Mouse (Mus musculus): ENCODE measurements around the gene Habp2.

The Habp2 gene

GRCm38 (mm10) chr19:56286866-56287265 lies at the start of gene Habp2:
TSS of gene Habp2 (plus strand) at chr19:56287137.
- peak; percentile 52 to 70 for DNase-seq

GRCm38 (mm10) chr19:56238501-56238900 lies 48.4 kb upstream of the Habp2 start:
- DNase-seq, result peak in 1 of 2 experiments; percentile 18

GRCm38 (mm10) chr19:56245201-56245600 lies 41.7 kb upstream of the Habp2 start:
- DNase-seq, result no peak

- DNase-seq, result no peak
These were observed 34.1 kb upstream of the Habp2 start for GRCm38 (mm10) chr19:56252815-56253214.

GRCm38 (mm10) chr19:56253271-56253670 lies 33.7 kb upstream of the Habp2 start:
- peak in 1 of 2 experiments; percentile 25 for DNase-seq

- peak in 1 of 2 experiments; percentile 20 for DNase-seq
These were observed 32.2 kb upstream of the Habp2 start for GRCm38 (mm10) chr19:56254751-56255150.

GRCm38 (mm10) chr19:56255506-56255905 lies 31.4 kb upstream of the Habp2 start:
- DNase-seq, result peak in 1 of 2 experiments; percentile 42

GRCm38 (mm10) chr19:56256235-56256634 lies 30.7 kb upstream of the Habp2 start:
- no peak for DNase-seq

- DNase-seq, result no peak
These were observed 30.2 kb upstream of the Habp2 start for GRCm38 (mm10) chr19:56256741-56257140.

- peak; percentile 18 to 54 for DNase-seq
These were observed 23.2 kb upstream of the Habp2 start for GRCm38 (mm10) chr19:56263696-56264095.

- DNase-seq, result peak; percentile 68 to 71
These were observed 22.8 kb upstream of the Habp2 start for GRCm38 (mm10) chr19:56264175-56264574.

- DNase-seq, result peak in 1 of 2 experiments; percentile 13
These were observed 21.8 kb upstream of the Habp2 start for GRCm38 (mm10) chr19:56265149-56265548.

- DNase-seq, result no peak
These were observed 14.9 kb upstream of the Habp2 start for GRCm38 (mm10) chr19:56272081-56272480.

- no peak for DNase-seq
These were observed 9.7 kb upstream of the Habp2 start for GRCm38 (mm10) chr19:56277140-56277804.

GRCm38 (mm10) chr19:56277951-56278350 lies 9.0 kb upstream of the Habp2 start:
- no peak for DNase-seq

- DNase-seq, result no peak
These were observed 8.6 kb upstream of the Habp2 start for GRCm38 (mm10) chr19:56278366-56278765.

- no peak for DNase-seq
These were observed 1.7 kb upstream of the Habp2 start for GRCm38 (mm10) chr19:56285222-56285621.

- DNase-seq, result peak in 1 of 2 experiments; percentile 42
These were observed 837 bp downstream of the Habp2 start for GRCm38 (mm10) chr19:56287580-56288367.

GRCm38 (mm10) chr19:56288436-56288835 lies 1.5 kb downstream of the Habp2 start:
- peak; percentile 46 to 54 for DNase-seq

- DNase-seq, result no peak
These were observed 2.7 kb downstream of the Habp2 start for GRCm38 (mm10) chr19:56289642-56290041.

GRCm38 (mm10) chr19:56291898-56292297 lies 5.0 kb downstream of the Habp2 start:
- DNase-seq, result peak; percentile 50 to 56

- no peak for DNase-seq
These were observed 5.4 kb downstream of the Habp2 start for GRCm38 (mm10) chr19:56292335-56292734.

- DNase-seq, result peak; percentile 91 to 92
These were observed 7.9 kb downstream of the Habp2 start for GRCm38 (mm10) chr19:56294654-56295399.

All from kidney, postnatal 25 days (tissue).